Mouse (Mus musculus) myocyte (in vitro differentiated cells): Measurements from ENCODE around the gene Nxnl1. TPM values are rescaled to one million over a fixed set of nuclear protein-coding genes. Genes with fewer than 3 reads are reported as not detected.

Source experiments
- H3K27me3 ChIP-seq: one replicate; pipeline ENCODE4 v1.6.1; 2011; ENCODE audit not compliant: control insufficient read depth, insufficient read depth, insufficient read length
- H3K36me3 ChIP-seq: one replicate; pipeline ENCODE4 v1.6.1; 2011; ENCODE audit not compliant: control insufficient read depth, insufficient read depth
- H3K4me2 ChIP-seq: one replicate; pipeline ENCODE4 v1.6.1; 2011; ENCODE audit warnings: low read depth, control low read depth
- H3K4me3 ChIP-seq: one replicate; pipeline ENCODE4 v1.5.1; 2011; ENCODE audit warnings: mild to moderate bottlenecking, control low read depth, moderate library complexity
- H3K79me2 ChIP-seq: one replicate; pipeline ENCODE4 v1.6.1; 2011; ENCODE audit not compliant: control insufficient read depth, insufficient read depth
- H3ac ChIP-seq: one replicate; pipeline ENCODE4 v1.6.1; 2011; ENCODE audit not compliant: control insufficient read depth, insufficient read length
- CEBPB ChIP-seq: IDR thresholded peaks from 2 replicates; pipeline ENCODE4 v1.6.1; 2011; ENCODE audit warnings: mild to moderate bottlenecking, moderate library complexity; ENCODE audit not compliant: poor library complexity, insufficient read depth, severe bottlenecking
- E2F4 ChIP-seq: IDR thresholded peaks from one replicate; pipeline ENCODE4 v1.6.1; 2011; ENCODE audit warnings: mild to moderate bottlenecking, control low read depth, moderate library complexity; ENCODE audit not compliant: insufficient read depth
- MAX ChIP-seq: IDR thresholded peaks from one replicate; pipeline ENCODE4 v1.6.1; 2011; ENCODE audit warnings: low read depth, mild to moderate bottlenecking, control low read depth
- MYOD1 ChIP-seq, 3 experiments: IDR thresholded peaks; one replicate each; pipeline ENCODE4 v1.6.1; 2011; ENCODE audit warnings: control low read depth in 2 of 3, low read depth in 2 of 3, mild to moderate bottlenecking in 2 of 3, moderate library complexity in 1 of 3; ENCODE audit not compliant: insufficient read length in 2 of 3, control insufficient read depth in 1 of 3
- MYOG ChIP-seq, 3 experiments: IDR thresholded peaks; one replicate each; pipeline ENCODE4 v1.6.1; 2011; ENCODE audit warnings: control low read depth in 2 of 3, low read depth in 2 of 3, mild to moderate bottlenecking in 2 of 3; ENCODE audit not compliant: insufficient read length in 2 of 3, control insufficient read depth in 1 of 3, insufficient read depth in 1 of 3
- POLR2A ChIP-seq: IDR thresholded peaks from one replicate; pipeline ENCODE4 v1.6.1; 2011; ENCODE audit warnings: low read depth, mild to moderate bottlenecking, control low read depth, moderate library complexity; ENCODE audit not compliant: insufficient read length
- POLR2AphosphoS2 ChIP-seq: IDR thresholded peaks from one replicate; pipeline ENCODE4 v1.6.1; 2011; ENCODE audit warnings: low read depth, control low read depth; ENCODE audit not compliant: insufficient read length
- REST ChIP-seq: IDR thresholded peaks from one replicate; pipeline ENCODE4 v1.6.1; 2011; ENCODE audit warnings: mild to moderate bottlenecking, control low read depth, moderate library complexity; ENCODE audit not compliant: insufficient read depth, insufficient read length
- SRF ChIP-seq: IDR thresholded peaks from one replicate; pipeline ENCODE4 v1.6.1; 2011; ENCODE audit warnings: low read depth; ENCODE audit not compliant: control insufficient read depth, insufficient read length
- TCF12 ChIP-seq: IDR thresholded peaks from one replicate; pipeline ENCODE4 v1.6.1; 2011; ENCODE audit warnings: mild to moderate bottlenecking, control low read depth; ENCODE audit not compliant: poor library complexity, insufficient read depth, severe bottlenecking
- TCF3 ChIP-seq: IDR thresholded peaks from one replicate; pipeline ENCODE4 v1.6.1; 2011; ENCODE audit warnings: low read depth, control low read depth; ENCODE audit not compliant: insufficient read length
- USF1 ChIP-seq: IDR thresholded peaks from one replicate; pipeline ENCODE4 v1.6.1; 2011; ENCODE audit warnings: low read depth, mild to moderate bottlenecking, control low read depth, moderate library complexity
- polyA plus RNA-seq: library from polyadenylated mRNA; unstranded; fragments of >200 nt; fragmentation: generic; extraction: Trizol; gene quantifications from one replicate; pipeline ENCODE4 v1.2.1, GENCODE M21; 2012; ENCODE audit warnings: missing spikeins

Gene Nxnl1
- polyA plus RNA-seq, 1 experiment: 0.04 TPM

DNA sequence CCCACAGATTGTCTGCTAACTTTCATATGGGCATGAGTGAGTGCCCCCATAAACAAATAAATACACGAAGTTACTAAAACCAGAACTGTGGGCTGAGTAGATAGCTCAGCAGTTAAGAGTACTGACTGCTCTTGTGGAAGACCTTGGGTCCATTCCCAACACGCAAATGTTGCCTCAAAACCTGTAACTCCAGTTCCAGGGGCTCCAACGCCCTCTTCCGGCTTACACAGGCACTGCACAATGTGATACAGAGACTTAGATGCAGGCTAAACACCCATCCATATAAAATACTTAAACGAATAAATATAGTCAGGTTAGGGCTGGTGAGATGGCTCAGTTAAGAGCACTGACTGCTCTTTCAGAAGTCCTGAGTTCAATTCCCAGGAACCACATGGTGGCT lies 51.4 kb downstream of the Nxnl1 start:
- H3K36me3 ChIP-seq: no peaks in the 10 kb centered on the region
- TF ChIP-seq POLR2A (no peak), POLR2AphosphoS2 (no peak), TCF12 (no peak), CEBPB (no peak), MYOG (IDR thresholded peaks at IDR 0.05; ENCODE audit: control insufficient read depth in 1 of 3, insufficient read depth in 1 of 3, insufficient read length in 2 of 3, low read depth in 2 of 3) (no peak), E2F4 (no peak), SRF (no peak), USF1 (no peak), MYOD1 (IDR thresholded peaks at IDR 0.05; ENCODE audit: control insufficient read depth in 1 of 3, insufficient read length in 2 of 3, low read depth in 2 of 3) (no peak), TCF3 (no peak), MAX (no peak)
- H3K4me2 ChIP-seq: no peak overlapping the region
- H3ac ChIP-seq: no peak overlapping the region
- H3K4me3 ChIP-seq: no peak overlapping the region
- H3K79me2 ChIP-seq: no peaks in the 10 kb centered on the region
- H3K27me3 ChIP-seq: peaks cover 17% of the 10 kb centered on the region

- Histone ChIP-seq H3ac (no peak overlapping the region), H3K79me2 (no peaks in the 10 kb centered on the region), H3K36me3 (no peaks in the 10 kb centered on the region), H3K4me3 (no peak overlapping the region), H3K4me2 (no peak overlapping the region), H3K27me3 (peaks cover 30% of the 10 kb centered on the region)
- TF ChIP-seq TCF12 (no peak), USF1 (no peak), POLR2A (no peak), MAX (no peak), SRF (no peak), TCF3 (no peak), MYOG (IDR thresholded peaks at IDR 0.05; ENCODE audit: control insufficient read depth in 1 of 3, insufficient read depth in 1 of 3, insufficient read length in 2 of 3, low read depth in 2 of 3) (no peak), POLR2AphosphoS2 (no peak), E2F4 (no peak), REST (no peak), CEBPB (no peak), MYOD1 (IDR thresholded peaks at IDR 0.05; ENCODE audit: control insufficient read depth in 1 of 3, insufficient read length in 2 of 3, low read depth in 2 of 3) (no peak)
Measured at GRCm38 (mm10) chr8:71513018-71513754, 53.2 kb downstream of the Nxnl1 start.

- Histone ChIP-seq H3K36me3 (no peaks in the 10 kb centered on the region), H3K79me2 (no peaks in the 10 kb centered on the region), H3K4me3 (no peak within 1 kb of the TSS), H3K4me2 (no peak within 1 kb of the TSS), H3ac (no peak within 1 kb of the TSS), H3K27me3 (peaks cover 45% of the 10 kb centered on the region)
- TF ChIP-seq TCF3 (no peak), REST (no peak), SRF (no peak), MAX (no peak)
Measured at GRCm38 (mm10) chr8:71511644-71512043, 54.8 kb downstream of the Nxnl1 start, which contains the start of gene Plvap. TSS of gene Plvap (minus strand) at chr8:71511752.

Other genes with a start within 250 kb of the Nxnl1 start
- 180 TPM for gene Use1, start 199.8 kb downstream of the Nxnl1 start, polyA plus RNA-seq
- 15.2 TPM for gene Ocel1, start 195.3 kb downstream of the Nxnl1 start, polyA plus RNA-seq
- 62.3 TPM for gene Nr2f6, start 184.6 kb downstream of the Nxnl1 start, polyA plus RNA-seq
- gene Ushbp1, start 170.8 kb downstream of the Nxnl1 start, polyA plus RNA-seq: 0.02 TPM
- 108 TPM for gene Babam1, start 169.7 kb downstream of the Nxnl1 start, polyA plus RNA-seq
- gene Ankle1, start 160.6 kb downstream of the Nxnl1 start, polyA plus RNA-seq: 1.3 TPM
- gene Abhd8, start 102.9 kb downstream of the Nxnl1 start, polyA plus RNA-seq: 67.0 TPM
- gene Mrpl34, start 101.6 kb downstream of the Nxnl1 start, polyA plus RNA-seq: 79.0 TPM
- gene Dda1, start 97.4 kb downstream of the Nxnl1 start, polyA plus RNA-seq: 117 TPM
- gene Ano8, start 80.6 kb downstream of the Nxnl1 start, polyA plus RNA-seq: 27.5 TPM
- gene Gtpbp3, start 78.5 kb downstream of the Nxnl1 start, polyA plus RNA-seq: 17.5 TPM
- 0.18 TPM for gene Plvap, start 54.8 kb downstream of the Nxnl1 start, polyA plus RNA-seq
- 0.04 TPM for gene Ccdc194, start 40.9 kb downstream of the Nxnl1 start, polyA plus RNA-seq
- 33.9 TPM for gene Bst2, start 29.1 kb downstream of the Nxnl1 start, polyA plus RNA-seq
- gene Mvb12a, start 23.7 kb downstream of the Nxnl1 start, polyA plus RNA-seq: 61.5 TPM
- 0.20 TPM for gene Tmem221, start 7.7 kb downstream of the Nxnl1 start, polyA plus RNA-seq
- gene Slc27a1, start 2.3 kb upstream of the Nxnl1 start, polyA plus RNA-seq: 33.9 TPM
- 248 TPM for gene Pgls, start 25.6 kb upstream of the Nxnl1 start, polyA plus RNA-seq
- gene Fam129c, start 31.0 kb upstream of the Nxnl1 start, polyA plus RNA-seq: 2.9 TPM
- gene Colgalt1, start 44.4 kb upstream of the Nxnl1 start, polyA plus RNA-seq: 87.0 TPM
- gene Unc13a, start 105.2 kb upstream of the Nxnl1 start, polyA plus RNA-seq: 4.6 TPM
- gene Jak3, start 109.7 kb upstream of the Nxnl1 start, polyA plus RNA-seq: 1.5 TPM
- 0.13 TPM for gene Insl3, start 122.6 kb upstream of the Nxnl1 start, polyA plus RNA-seq
- 0.01 TPM for gene B3gnt3, start 135.2 kb upstream of the Nxnl1 start, polyA plus RNA-seq
- not detected for gene Fcho1, start 159.1 kb upstream of the Nxnl1 start, polyA plus RNA-seq